Mouse (Mus musculus) G1E (cell line): ENCODE data around the gene L3mbtl2.

Source experiments
- CTCF ChIP-seq: IDR thresholded peaks from 2 replicates; pipeline ENCODE4 v1.5.1; 2012; ENCODE audit warnings: low read depth, low read length, inconsistent platforms, mixed read lengths
- GATA1 ChIP-seq: IDR thresholded peaks from 2 replicates; pipeline ENCODE4 v1.6.1; 2012; ENCODE audit warnings: borderline replicate concordance, low read length, inconsistent platforms, mixed read lengths
- TAL1 ChIP-seq: conservative IDR thresholded peaks from 2 replicates; pipeline ENCODE4 v1.6.1; 2012; ENCODE audit warnings: low read depth, low read length, inconsistent platforms, mixed read lengths

- no peak for TF ChIP-seq CTCF
- TF ChIP-seq GATA1 = no peak
- no peak for TF ChIP-seq TAL1
Measured at GRCm38 (mm10) chr15:81729241-81729791, 65.6 kb downstream of the L3mbtl2 start.
